Mouse (Mus musculus) thymus, postnatal 36 days (tissue): ENCODE data around the gene Zfp622.

Experiments
- DNase-seq, 2 experiments: peaks; one replicate each; pipeline ENCODE4 v3.0.0; 2022; ENCODE audit warnings: mixed read lengths in 2 of 2

Zfp622 gene

GRCm38 (mm10) chr15:25984067-25984733, at the start of gene Zfp622:
Gene Zfp622, plus strand, starts transcription at chr15:25984366.
- peak; percentile 88 to 94 for DNase-seq

GRCm38 (mm10) chr15:25934411-25934810, 49.8 kb upstream of the Zfp622 start:
- DNase-seq = no peak

- DNase-seq = no peak
Observed at GRCm38 (mm10) chr15:25938496-25938895, 45.7 kb upstream of the Zfp622 start.

- no peak for DNase-seq
Observed at GRCm38 (mm10) chr15:25940397-25941377, 43.5 kb upstream of the Zfp622 start.

GRCm38 (mm10) chr15:25941514-25941913, 42.7 kb upstream of the Zfp622 start:
- DNase-seq = no peak

GRCm38 (mm10) chr15:25942415-25942814, 41.8 kb upstream of the Zfp622 start:
- no peak for DNase-seq

GRCm38 (mm10) chr15:25943386-25944137, 40.6 kb upstream of the Zfp622 start:
- no peak for DNase-seq

GRCm38 (mm10) chr15:25945224-25945623, 38.9 kb upstream of the Zfp622 start:
- DNase-seq = no peak

- DNase-seq = no peak
Observed at GRCm38 (mm10) chr15:25946482-25946881, 37.7 kb upstream of the Zfp622 start.

- no peak for DNase-seq
Observed at GRCm38 (mm10) chr15:25947383-25947782, 36.8 kb upstream of the Zfp622 start.

GRCm38 (mm10) chr15:25948257-25949223, 35.6 kb upstream of the Zfp622 start:
- no peak for DNase-seq

- no peak for DNase-seq
Observed at GRCm38 (mm10) chr15:25949696-25950095, 34.5 kb upstream of the Zfp622 start.

GRCm38 (mm10) chr15:25950584-25950983, 33.6 kb upstream of the Zfp622 start:
- DNase-seq = no peak

GRCm38 (mm10) chr15:25951037-25951436, 33.1 kb upstream of the Zfp622 start:
- DNase-seq = no peak

- no peak for DNase-seq
Observed at GRCm38 (mm10) chr15:25956001-25956400, 28.2 kb upstream of the Zfp622 start.

- no peak for DNase-seq
Observed at GRCm38 (mm10) chr15:25956422-25957117, 27.6 kb upstream of the Zfp622 start.

- DNase-seq = no peak
Observed at GRCm38 (mm10) chr15:25957651-25958050, 26.5 kb upstream of the Zfp622 start.

- no peak for DNase-seq
Observed at GRCm38 (mm10) chr15:25959375-25959774, 24.8 kb upstream of the Zfp622 start.

- no peak for DNase-seq
Observed at GRCm38 (mm10) chr15:25960231-25960630, 23.9 kb upstream of the Zfp622 start.

- DNase-seq = no peak
Observed at GRCm38 (mm10) chr15:25966220-25966774, 17.9 kb upstream of the Zfp622 start.

GRCm38 (mm10) chr15:25971596-25971995, 12.6 kb upstream of the Zfp622 start:
- DNase-seq = no peak
